Mouse (Mus musculus) frontal cortex, adult 2 months (tissue): ENCODE measurements around the gene Fahd1. TPM values are rescaled to one million over a fixed set of nuclear protein-coding genes. Genes with fewer than 3 reads are reported as not detected.
A peak's percentile ranks its signal among the peaks of the same experiment; 100 is the strongest.

Source experiments
- DNase-seq, 2 experiments: peaks; one replicate each; pipeline ENCODE4 v3.0.0; 2022; ENCODE audit warnings: low spot score in 1 of 2; ENCODE audit errors: extremely low spot score in 1 of 2
- polyA plus RNA-seq: library from polyadenylated mRNA; depleted of rRNA; stranded (reverse); fragments of >200 nt; gene quantifications from 2 replicates; pipeline ENCODE4 v1.2.3, GENCODE M21; 2012; rRNA removed

Gene Fahd1
- polyA plus RNA-seq = 23.5 and 26.0 TPM in 2 replicates

GRCm38 (mm10) chr17:24850065-24850772, at the start of gene Fahd1:
Fahd1 (minus strand) TSS chr17:24850364.
- peak; percentile 97 for DNase-seq

GRCm38 (mm10) chr17:24899153-24899552, 49.0 kb upstream of the Fahd1 start:
- DNase-seq = no peak

GRCm38 (mm10) chr17:24898041-24898854, 48.1 kb upstream of the Fahd1 start:
- DNase-seq = no peak

- no peak for DNase-seq
Observed at GRCm38 (mm10) chr17:24897600-24897999, 47.4 kb upstream of the Fahd1 start.

- peak in 1 of 2 experiments; percentile 32 for DNase-seq
Observed at GRCm38 (mm10) chr17:24896993-24897269, 46.8 kb upstream of the Fahd1 start.

- peak in 1 of 2 experiments; percentile 73 for DNase-seq
Observed at GRCm38 (mm10) chr17:24896241-24896992, 46.3 kb upstream of the Fahd1 start, which contains the start of gene Nme3. Nme3 (plus strand) TSS chr17:24896500.

GRCm38 (mm10) chr17:24895571-24896240, 45.5 kb upstream of the Fahd1 start:
- no peak for DNase-seq

- peak in 1 of 2 experiments; percentile 88 for DNase-seq
Observed at GRCm38 (mm10) chr17:24894995-24895547, 44.9 kb upstream of the Fahd1 start, which contains the start of the genes Eme2 and Mrps34. Eme2 (minus strand) TSS chr17:24895087. Mrps34 (plus strand) TSS chr17:24895116.

- no peak for DNase-seq
Observed at GRCm38 (mm10) chr17:24894061-24894994, 44.2 kb upstream of the Fahd1 start.

- DNase-seq = no peak
Observed at GRCm38 (mm10) chr17:24893276-24893675, 43.1 kb upstream of the Fahd1 start.

- DNase-seq = no peak
Observed at GRCm38 (mm10) chr17:24892785-24893184, 42.6 kb upstream of the Fahd1 start.

- no peak for DNase-seq
Observed at GRCm38 (mm10) chr17:24891321-24891720, 41.2 kb upstream of the Fahd1 start.

GRCm38 (mm10) chr17:24890151-24891092, 40.3 kb upstream of the Fahd1 start:
- no peak for DNase-seq

- no peak for DNase-seq
Observed at GRCm38 (mm10) chr17:24888862-24889261, 38.7 kb upstream of the Fahd1 start.

- DNase-seq = no peak
Observed at GRCm38 (mm10) chr17:24887291-24888080, 37.3 kb upstream of the Fahd1 start.

- DNase-seq = peak in 1 of 2 experiments; percentile 37
Observed at GRCm38 (mm10) chr17:24886932-24887271, 36.7 kb upstream of the Fahd1 start.
